Mouse (Mus musculus) ES-E14 (cell line): ENCODE results near the gene Dennd2c. TPM values are rescaled to one million over a fixed set of nuclear protein-coding genes. Genes with fewer than 3 reads are reported as not detected.
A peak's percentile ranks its signal among the peaks of the same experiment; 100 is the strongest.

Experiments
- DNase-seq: peaks from one replicate; pipeline ENCODE4 v3.0.0-alpha.2; 2013; ENCODE audit warnings: low read depth, low spot score
- H3K27ac ChIP-seq: 2 replicates; pipeline ENCODE4 v1.5.1; 2012; ENCODE audit warnings: low read depth, mild to moderate bottlenecking, low read length, moderate library complexity, mixed read lengths; ENCODE audit not compliant: poor library complexity, insufficient read depth, severe bottlenecking
- H3K36me3 ChIP-seq: 2 replicates; pipeline ENCODE4 v1.6.1; 2012; ENCODE audit warnings: mild to moderate bottlenecking, low read length, moderate library complexity, mixed read lengths; ENCODE audit not compliant: control insufficient read depth, poor library complexity, insufficient read depth, severe bottlenecking
- H3K4me1 ChIP-seq, 2 experiments: fragments of 150-350 bp in 1 of 2; sonication (generic) in 1 of 2; 2 replicates each; pipeline ENCODE4 v1.6.1; 2012; ENCODE audit warnings: low read length in 2 of 2, mild to moderate bottlenecking in 1 of 2, mixed read lengths in 1 of 2; ENCODE audit not compliant: control insufficient read depth in 2 of 2, insufficient read depth in 2 of 2, poor library complexity in 1 of 2
- H3K4me3 ChIP-seq, 2 experiments: fragments of 150-350 bp in 1 of 2; sonication (generic) in 1 of 2; 2 replicates each; pipeline ENCODE4 v1.5.1; 2012; ENCODE audit warnings: low read length in 2 of 2, low read depth in 1 of 2, mild to moderate bottlenecking in 1 of 2, mixed read lengths in 1 of 2; ENCODE audit not compliant: insufficient read depth in 1 of 2, poor library complexity in 1 of 2, severe bottlenecking in 1 of 2
- H3K9ac ChIP-seq: 2 replicates; pipeline ENCODE4 v1.6.1; 2012; ENCODE audit warnings: low read depth, mild to moderate bottlenecking, low read length, mixed read lengths; ENCODE audit not compliant: poor library complexity, insufficient read depth, severe bottlenecking
- H3K9me3 ChIP-seq: fragments of 150-350 bp; sonication (generic); 2 replicates; pipeline ENCODE4 v1.6.1; 2012; ENCODE audit warnings: low read depth, mild to moderate bottlenecking, low read length; ENCODE audit not compliant: control insufficient read depth, insufficient read depth
- CHD2 ChIP-seq: IDR thresholded peaks from 2 replicates; pipeline ENCODE4 v1.6.1; 2014; ENCODE audit warnings: mild to moderate bottlenecking, low read depth, low read length, inconsistent platforms
- HCFC1 ChIP-seq: IDR thresholded peaks from 2 replicates; pipeline ENCODE4 v1.6.1; 2012; ENCODE audit warnings: low read length, inconsistent platforms, borderline replicate concordance; ENCODE audit not compliant: insufficient read depth
- MAFK ChIP-seq: IDR thresholded peaks from 2 replicates; pipeline ENCODE4 v1.6.1; 2014; ENCODE audit warnings: mild to moderate bottlenecking, low read depth, low read length, inconsistent platforms; ENCODE audit not compliant: insufficient read depth
- ZC3H11A ChIP-seq: IDR thresholded peaks from 2 replicates; pipeline ENCODE4 v1.6.1; 2012; ENCODE audit warnings: low read depth, mild to moderate bottlenecking, inconsistent platforms, low read length, borderline replicate concordance
- ZNF384 ChIP-seq: IDR thresholded peaks from 2 replicates; pipeline ENCODE4 v1.6.1; 2012; ENCODE audit warnings: low read depth, low read length, inconsistent platforms
- in situ Hi-C, 2 experiments: fragments of 600-800 bp; cut with MboI; formaldehyde crosslinking; loops; one replicate each; pipeline ENCODE4 v1.15.1; 2025; ENCODE audit warnings: low sequenced_read_pairs in 2 of 2, inconsistent platforms in 1 of 2; ENCODE audit not compliant: unreplicated experiment in 2 of 2
- total RNA-seq: library from RNA; depleted of rRNA; stranded (reverse); fragments of 300-350 nt; gene quantifications from 2 replicates; pipeline ENCODE4 v1.2.3, GENCODE M21; 2012

Gene Dennd2c
- total RNA-seq, 1 experiment = 29.9 TPM

GRCm38 (mm10) chr3:103141287-103141686 is 38.9 kb downstream of the Dennd2c start:
- in situ Hi-C loops = no loop called here
- Histone ChIP-seq H3K4me3 (no peak overlapping the region), H3K4me1 (peaks cover 21 to 22% of the 10 kb centered on the region in 2 experiments), H3K27ac (peak overlapping the region; percentile 48; the same call in 1 of the 2 replicates), H3K36me3 (peaks cover 4% of the 10 kb centered on the region), H3K9me3 (no peaks in the 10 kb centered on the region), H3K9ac (no peak overlapping the region; the same call in 1 of the 2 replicates)
- TF ChIP-seq HCFC1 (no peak), MAFK (0 out of 2 replicates have a peak, but pooled peaks have one; percentile 14), CHD2 (no peak), ZC3H11A (no peak), ZNF384 (no peak)
- no peak for DNase-seq

- TF ChIP-seq ZNF384 = no peak
- TF ChIP-seq HCFC1 = no peak
- TF ChIP-seq MAFK = no peak
- TF ChIP-seq ZC3H11A = no peak
- no peak for TF ChIP-seq CHD2
- no peak for DNase-seq
- peaks cover 4% of the 10 kb centered on the region for H3K36me3 ChIP-seq
- H3K27ac ChIP-seq = no peak overlapping the region
- no peak overlapping the region for H3K4me3 ChIP-seq
- H3K9ac ChIP-seq = no peak overlapping the region
- no peaks in the 10 kb centered on the region for H3K9me3 ChIP-seq
- in situ Hi-C loops = no loop called here
- peaks cover 20 to 26% of the 10 kb centered on the region in 2 experiments for H3K4me1 ChIP-seq
Observed at GRCm38 (mm10) chr3:103142366-103142765, 40.0 kb downstream of the Dennd2c start.

GRCm38 (mm10) chr3:103145336-103145735 is 42.9 kb downstream of the Dennd2c start:
- TF ChIP-seq ZNF384 (no peak), CHD2 (no peak)
- in situ Hi-C loops = no loop called here
- Histone ChIP-seq H3K36me3 (peaks cover 17% of the 10 kb centered on the region), H3K4me1 (peaks cover 16 to 18% of the 10 kb centered on the region in 2 experiments), H3K27ac (peak overlapping the region; percentile 98; the same call in 1 of the 2 replicates), H3K9ac (no peak overlapping the region), H3K9me3 (no peaks in the 10 kb centered on the region), H3K4me3 (no peak overlapping the region)
- DNase-seq = peak; percentile 45

GRCm38 (mm10) chr3:103145791-103146190 is 43.4 kb downstream of the Dennd2c start:
- Histone ChIP-seq H3K9me3 (no peaks in the 10 kb centered on the region), H3K4me3 (peak overlapping the region in 1 of 2 experiments; percentile 20; a peak in 2 of 4 replicates), H3K4me1 (peaks cover 16 to 18% of the 10 kb centered on the region in 2 experiments), H3K27ac (peak overlapping the region; percentile 98), H3K9ac (peak overlapping the region; percentile 8; the same call in 1 of the 2 replicates), H3K36me3 (peaks cover 20% of the 10 kb centered on the region)
- TF ChIP-seq CHD2 = no peak
- TF ChIP-seq HCFC1 = no peak
- TF ChIP-seq ZC3H11A = no peak
- no peak for TF ChIP-seq ZNF384
- TF ChIP-seq MAFK = no peak
- DNase-seq = no peak
- in situ Hi-C loops = no loop called here
